ENCODE assay signal across 43 mouse cellular contexts in the genomic region with DNA sequence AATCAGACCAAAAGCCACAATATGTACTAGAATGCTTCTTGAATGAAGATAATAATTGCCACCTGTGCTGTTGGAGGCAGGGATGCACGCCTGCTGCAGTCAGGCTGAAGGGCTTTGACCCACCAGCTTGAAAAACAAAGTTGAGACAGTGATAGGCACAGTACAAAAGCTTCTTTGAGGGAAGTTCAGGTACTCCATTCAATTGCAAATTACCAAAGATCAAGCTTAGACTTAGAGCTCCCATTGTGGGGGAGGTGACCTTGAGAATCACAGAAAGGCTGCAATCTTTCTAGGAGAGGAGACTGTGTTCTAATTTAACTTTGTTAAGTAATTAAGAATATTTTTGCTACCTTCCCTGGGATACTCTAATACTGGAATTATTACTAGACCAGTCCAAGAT. TPM values are rescaled to one million over a fixed set of nuclear protein-coding genes. Genes with fewer than 3 reads are reported as not detected.
"Had no signal": no experiment of that assay in that cellular context is flagged by ENCODE, and none has a peak within 500 bp of the region (broad histone marks: within the 10 kb centered on the region; RNA-seq: fewer than 3 reads in every experiment).

No protein-coding gene starts in this region.

- DNase-seq: gastrocnemius, postnatal 14 days; heart, adult 18-20 months; heart, postnatal 10 days; heart, postnatal 4 days; kidney, adult 11 months; kidney, adult 2 months; kidney, adult 9 months; kidney, postnatal 25 days; kidney, postnatal 4 days; layer of hippocampus, adult 9-11 months; layer of hippocampus, postnatal 36 days; left cerebral cortex, postnatal 4 days had no signal

- H3K9ac ChIP-seq: heart, embryonic 12.5 days; hindbrain, embryonic 12.5 days; hindbrain, embryonic 14.5 days; kidney, embryonic 15.5 days; limb, embryonic 13.5 days; limb, embryonic 15.5 days; liver, embryonic 12.5 days; liver, embryonic 14.5 days had no signal

- H3K4me1 ChIP-seq: heart, embryonic 10.5 days; heart, embryonic 12.5 days; hindbrain, embryonic 10.5 days; hindbrain, embryonic 12.5 days; kidney, embryonic 15.5 days; limb, embryonic 13.5 days; limb, embryonic 15.5 days; liver, embryonic 12.5 days had no signal

- H3K27me3 ChIP-seq: heart, embryonic 12.5 days; hindbrain, embryonic 12.5 days; kidney, embryonic 15.5 days; limb, embryonic 13.5 days; limb, embryonic 15.5 days; liver, embryonic 12.5 days had no signal

- H3K4me3 ChIP-seq: heart, embryonic 10.5 days; heart, embryonic 12.5 days; hindbrain, embryonic 10.5 days; hindbrain, embryonic 12.5 days; kidney, embryonic 15.5 days; limb, embryonic 13.5 days; limb, embryonic 15.5 days; liver, embryonic 12.5 days had no signal

- H3K9me3 ChIP-seq: kidney, embryonic 15.5 days; limb, embryonic 15.5 days had no signal

- H3K36me3 ChIP-seq: heart, embryonic 10.5 days; heart, embryonic 12.5 days; hindbrain, embryonic 10.5 days; hindbrain, embryonic 12.5 days; kidney, embryonic 15.5 days; limb, embryonic 13.5 days; limb, embryonic 15.5 days; liver, embryonic 12.5 days had no signal

- H3K27ac ChIP-seq: heart, embryonic 10.5 days; hindbrain, embryonic 10.5 days; hindbrain, embryonic 12.5 days; hindbrain, embryonic 14.5 days; hindbrain, postnatal 0 days; kidney, embryonic 15.5 days; kidney, postnatal 0 days; limb, embryonic 13.5 days; limb, embryonic 15.5 days; liver, embryonic 12.5 days; liver, embryonic 14.5 days had no signal

RNA-seq across cellular contexts. Expression of gene Gm9513, which starts 20.4 kb away (rescaled TPM):
- total RNA-seq: gastrocnemius, adult 18-20 months; gastrocnemius, adult 8-10 months; gastrocnemius, postnatal 14 days; gastrocnemius, postnatal 4 days; granulocyte monocyte progenitor cell, adult 5-6 weeks; heart, adult 18-20 months; heart, adult 8-10 months; heart, postnatal 10 days; heart, postnatal 25 days; heart, postnatal 4 days; hindbrain, postnatal 0 days; layer of hippocampus, adult 8-10 months; layer of hippocampus, postnatal 14 days; layer of hippocampus, postnatal 36 days; left cerebral cortex, adult 18-20 months; left cerebral cortex, adult 8-10 months; left cerebral cortex, postnatal 10 days; left cerebral cortex, postnatal 25 days; left cerebral cortex, postnatal 4 days; liver, adult 2 months had no signal
- polyA plus RNA-seq: heart, embryonic 10.5 days; heart, embryonic 12.5 days; heart, embryonic 14.5 days; heart, embryonic 16.5 days; hindbrain, embryonic 10.5 days; hindbrain, embryonic 12.5 days; hindbrain, embryonic 14.5 days; hindbrain, postnatal 0 days; intestine, embryonic 14.5 days; intestine, embryonic 16.5 days; kidney, adult 2 months; kidney, embryonic 15.5 days; kidney, postnatal 0 days; limb, embryonic 11.5 days; limb, embryonic 13.5 days; limb, embryonic 15.5 days; liver, adult 2 months; liver, embryonic 12.5 days; liver, embryonic 14.5 days; liver, embryonic 16.5 days had no signal

RNA-seq across cellular contexts. Expression of gene Gm5615, which starts 45.9 kb away (rescaled TPM):
- total RNA-seq: gastrocnemius, adult 18-20 months; gastrocnemius, adult 8-10 months; gastrocnemius, postnatal 14 days; gastrocnemius, postnatal 4 days; granulocyte monocyte progenitor cell, adult 5-6 weeks; heart, adult 18-20 months; heart, adult 8-10 months; heart, postnatal 10 days; heart, postnatal 25 days; heart, postnatal 4 days; hindbrain, postnatal 0 days; layer of hippocampus, adult 8-10 months; layer of hippocampus, postnatal 14 days; layer of hippocampus, postnatal 36 days; left cerebral cortex, adult 18-20 months; left cerebral cortex, adult 8-10 months; left cerebral cortex, postnatal 10 days; left cerebral cortex, postnatal 25 days; left cerebral cortex, postnatal 4 days; liver, adult 2 months had no signal
- polyA plus RNA-seq: heart, embryonic 10.5 days; heart, embryonic 12.5 days; heart, embryonic 14.5 days; heart, embryonic 16.5 days; hindbrain, embryonic 10.5 days; hindbrain, embryonic 12.5 days; hindbrain, embryonic 14.5 days; hindbrain, postnatal 0 days; intestine, embryonic 14.5 days; intestine, embryonic 16.5 days; kidney, adult 2 months; kidney, embryonic 15.5 days; kidney, postnatal 0 days; limb, embryonic 11.5 days; limb, embryonic 13.5 days; limb, embryonic 15.5 days; liver, adult 2 months; liver, embryonic 12.5 days; liver, embryonic 14.5 days; liver, embryonic 16.5 days had no signal
